Mouse (Mus musculus): ENCODE measurements around the gene Slc25a13. TPM values are rescaled to one million over a fixed set of nuclear protein-coding genes. Genes with fewer than 3 reads are reported as not detected.

The Slc25a13 gene
- polyA plus RNA-seq, 1 experiment from 2014 or later, result 3.7 TPM

DNA sequence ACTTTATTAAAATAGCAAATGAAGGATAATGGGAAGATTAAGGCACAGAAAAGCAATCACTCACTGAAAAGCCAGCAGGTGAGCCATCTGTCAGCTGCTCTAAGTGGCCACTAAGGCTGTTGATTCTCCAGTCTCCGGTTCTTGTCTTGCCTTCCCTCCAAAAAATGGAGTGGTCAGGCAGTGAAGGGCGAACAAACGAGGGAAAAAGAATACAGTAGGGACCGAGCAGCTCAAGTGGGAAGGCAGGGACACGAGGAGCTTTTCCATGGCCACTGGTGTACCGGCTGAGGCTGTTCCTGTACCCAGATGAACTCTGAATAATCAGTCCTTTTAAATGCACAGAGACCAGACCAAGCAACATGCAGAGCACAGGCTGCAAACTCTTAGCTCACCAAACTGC lies 54.8 kb downstream of the Slc25a13 start:
- H3K4me2 ChIP-seq, result no peak overlapping the region

DNA sequence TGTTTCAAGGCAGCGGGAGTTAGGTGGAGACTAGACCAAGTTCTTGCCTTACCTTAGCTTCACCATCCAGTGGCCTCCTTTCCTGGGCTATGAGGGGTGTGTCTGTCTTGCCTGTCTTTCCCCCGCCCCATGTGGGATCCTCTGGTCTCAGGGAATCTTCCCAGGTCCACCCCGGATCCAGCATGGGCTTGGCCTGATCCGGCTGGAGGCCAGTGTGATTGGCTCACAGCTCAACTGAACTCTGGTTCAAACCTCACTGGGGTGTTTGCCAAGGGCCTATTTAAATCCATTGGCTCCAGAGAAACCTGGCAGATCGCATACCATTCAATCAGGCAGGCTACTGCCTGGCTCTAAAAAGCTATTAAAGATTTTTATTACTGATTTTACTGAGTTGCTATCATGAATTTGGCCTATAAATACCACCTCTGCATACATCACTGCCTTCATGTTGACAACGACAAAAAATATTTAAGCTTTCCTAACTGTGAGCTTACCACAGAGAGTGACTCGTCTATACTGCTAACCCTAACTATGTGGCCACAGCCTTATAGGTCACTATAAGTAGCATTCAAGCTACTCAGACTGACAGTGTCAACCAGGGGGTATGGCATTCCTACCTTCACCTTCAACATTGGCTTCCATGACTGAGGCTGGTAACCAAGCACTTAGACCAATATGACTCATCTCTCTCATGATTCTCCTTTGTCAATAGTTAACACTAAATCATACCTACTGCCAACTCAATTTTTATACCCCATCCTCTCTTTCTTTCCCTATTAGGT lies 56.1 kb downstream of the Slc25a13 start:
- Histone ChIP-seq H3K27ac (replicated peaks) (no peak overlapping the region), H3K4me3 (replicated peaks) (no peak overlapping the region), H3K9me3 (replicated peaks) (no peaks in the 10 kb centered on the region), H3K27me3 (replicated peaks) (no peaks in the 10 kb centered on the region), H3K4me1 (peaks cover 16% of the 10 kb centered on the region), H3K9ac (replicated peaks) (no peak overlapping the region), H3K36me3 (no peaks in the 10 kb centered on the region), H3K4me2 (no peak overlapping the region)
- no peak for ATAC-seq (ENCODE audit: low FRiP score)
- WGBS, result 88% methylated on average over 7 of the region's 7 CpGs

More for the DNA sequence above, 54.8 kb downstream of the Slc25a13 start:
- ATAC-seq (ENCODE audit: low FRiP score), result no peak
- Histone ChIP-seq H3K9me3 (replicated peaks) (no peaks in the 10 kb centered on the region), H3K27me3 (replicated peaks) (no peaks in the 10 kb centered on the region), H3K27ac (replicated peaks) (no peak overlapping the region), H3K4me1 (peaks cover 16% of the 10 kb centered on the region), H3K9ac (replicated peaks) (no peak overlapping the region), H3K4me3 (replicated peaks) (no peak overlapping the region), H3K36me3 (no peaks in the 10 kb centered on the region)
- WGBS, result 28% methylated on average over 6 of the region's 6 CpGs

DNA sequence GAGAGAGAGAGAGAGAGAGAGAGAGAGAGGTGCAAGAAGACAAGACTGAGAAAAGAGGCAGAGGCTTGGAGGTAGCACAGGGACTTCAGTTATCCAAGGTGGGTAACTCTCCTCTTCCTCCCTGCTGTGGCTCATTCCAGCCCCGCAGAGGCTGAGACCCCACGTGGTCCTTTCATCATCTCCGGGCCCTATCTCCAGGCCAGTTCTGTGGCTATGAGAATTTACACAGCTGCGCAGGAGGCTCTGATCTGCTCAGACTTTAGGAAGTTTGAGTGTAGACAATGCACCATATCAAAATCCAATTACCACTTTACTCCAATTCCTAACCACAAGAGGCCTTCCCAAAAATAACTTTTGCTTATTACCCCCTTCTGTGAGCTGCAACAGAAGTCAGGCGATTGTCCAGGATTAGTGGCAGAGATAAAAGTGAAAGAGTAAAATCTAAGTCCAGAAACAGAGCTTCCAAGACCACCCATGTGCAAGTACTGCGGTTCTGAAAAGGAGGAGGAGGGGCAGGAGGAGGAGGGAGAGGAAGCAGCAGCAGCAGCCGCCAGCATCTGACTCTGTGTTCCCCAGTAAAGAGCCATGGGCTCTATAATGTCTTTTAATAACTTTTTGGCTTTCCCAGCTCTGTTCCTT lies 57.6 kb downstream of the Slc25a13 start:
- no peak for ATAC-seq (ENCODE audit: low FRiP score)
- Histone ChIP-seq H3K9ac (replicated peaks) (no peak overlapping the region), H3K36me3 (no peaks in the 10 kb centered on the region), H3K4me3 (replicated peaks) (no peak overlapping the region), H3K4me1 (peaks cover 16% of the 10 kb centered on the region), H3K27ac (replicated peaks) (no peak overlapping the region), H3K27me3 (replicated peaks) (no peaks in the 10 kb centered on the region), H3K4me2 (no peak overlapping the region), H3K9me3 (replicated peaks) (no peaks in the 10 kb centered on the region)
- WGBS, result 7% methylated on average over 7 of the region's 7 CpGs

DNA sequence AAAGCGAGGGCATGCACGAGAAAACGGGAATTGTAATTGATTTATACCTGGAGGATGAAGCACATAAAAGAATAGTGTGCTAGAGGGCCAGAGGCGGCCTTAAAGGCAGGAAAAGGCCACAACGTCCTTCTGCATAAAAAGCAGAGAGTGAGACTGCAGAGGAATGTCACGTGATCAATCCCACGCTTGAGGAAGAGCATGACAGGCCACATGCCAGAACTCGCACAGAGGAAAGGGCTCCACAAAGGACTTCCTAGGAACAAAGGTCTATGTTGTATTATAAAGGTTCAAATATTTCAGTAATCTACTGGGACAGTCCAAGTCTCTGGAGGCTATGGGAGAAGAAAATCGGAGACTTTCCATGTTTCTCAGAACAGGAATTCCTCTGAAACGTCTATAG lies 63.5 kb downstream of the Slc25a13 start:
- H3K4me3 ChIP-seq (replicated peaks), result no peak overlapping the region
- no peaks in the 10 kb centered on the region for H3K4me1 ChIP-seq
- no peaks in the 10 kb centered on the region for H3K27me3 ChIP-seq (replicated peaks)
- no peak overlapping the region for H3K4me2 ChIP-seq
- H3K36me3 ChIP-seq, result no peaks in the 10 kb centered on the region
- WGBS, result 59% methylated on average over 10 of the region's 10 CpGs
- H3K9me3 ChIP-seq (replicated peaks), result no peaks in the 10 kb centered on the region
- no peak for ATAC-seq (ENCODE audit: low FRiP score)
- H3K27ac ChIP-seq (replicated peaks), result no peak overlapping the region
- H3K9ac ChIP-seq (replicated peaks), result no peak overlapping the region

DNA sequence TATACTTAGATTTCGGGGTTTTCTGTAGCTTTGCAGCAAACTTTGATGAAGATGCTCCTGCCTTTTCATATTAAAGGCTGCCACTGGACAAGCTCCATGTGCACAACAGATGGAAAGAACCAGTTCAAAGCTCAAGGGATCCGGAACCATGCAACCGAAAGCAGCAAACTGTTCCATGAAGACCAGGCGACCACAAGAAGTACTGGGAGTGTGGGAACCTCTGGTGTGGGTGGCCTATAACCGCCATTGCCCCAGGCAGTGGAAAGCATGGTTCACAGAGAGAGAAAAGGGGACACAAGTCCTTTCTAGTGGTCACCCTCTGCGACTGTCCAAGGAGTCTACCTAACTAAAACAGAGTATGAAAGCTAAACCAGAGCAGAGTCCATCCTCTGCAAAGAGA lies 66.2 kb downstream of the Slc25a13 start:
- WGBS, result 96% methylated on average over 6 of the region's 6 CpGs

DNA sequence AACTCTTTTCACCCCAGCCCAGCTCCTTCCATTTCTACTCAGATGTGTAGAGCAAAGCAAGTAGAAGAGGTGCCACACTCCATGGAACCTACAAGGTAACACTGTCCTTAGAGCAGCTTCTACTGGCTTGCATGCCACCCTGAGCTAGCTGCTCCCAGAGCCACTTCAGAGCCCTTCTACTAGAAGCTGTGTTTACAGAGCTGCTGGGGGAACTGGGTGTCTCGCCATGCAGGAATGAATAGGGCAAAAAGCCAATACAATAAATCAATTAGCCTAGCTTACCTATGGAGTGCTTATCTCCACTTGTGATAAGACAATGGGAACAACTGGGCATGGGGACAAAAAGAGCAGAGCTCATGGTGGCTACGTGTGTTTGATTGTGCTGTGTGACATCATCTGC lies 67.2 kb downstream of the Slc25a13 start:
- 58% methylated on average over 2 of the region's 2 CpGs for WGBS
- Histone ChIP-seq H3K4me3 (replicated peaks) (no peak overlapping the region), H3K4me2 (no peak overlapping the region), H3K9ac (replicated peaks) (no peak overlapping the region), H3K4me1 (no peaks in the 10 kb centered on the region), H3K27me3 (replicated peaks) (no peaks in the 10 kb centered on the region), H3K36me3 (no peaks in the 10 kb centered on the region), H3K9me3 (replicated peaks) (no peaks in the 10 kb centered on the region), H3K27ac (replicated peaks) (no peak overlapping the region)
- ATAC-seq (ENCODE audit: low FRiP score), result no peak

More for the DNA sequence above, 66.2 kb downstream of the Slc25a13 start:
- Histone ChIP-seq H3K36me3 (no peaks in the 10 kb centered on the region), H3K4me1 (no peaks in the 10 kb centered on the region), H3K27me3 (replicated peaks) (no peaks in the 10 kb centered on the region), H3K9me3 (replicated peaks) (no peaks in the 10 kb centered on the region), H3K4me2 (no peak overlapping the region), H3K27ac (replicated peaks) (no peak overlapping the region), H3K9ac (replicated peaks) (no peak overlapping the region), H3K4me3 (replicated peaks) (no peak overlapping the region)
- no peak for ATAC-seq (ENCODE audit: low FRiP score)

DNA sequence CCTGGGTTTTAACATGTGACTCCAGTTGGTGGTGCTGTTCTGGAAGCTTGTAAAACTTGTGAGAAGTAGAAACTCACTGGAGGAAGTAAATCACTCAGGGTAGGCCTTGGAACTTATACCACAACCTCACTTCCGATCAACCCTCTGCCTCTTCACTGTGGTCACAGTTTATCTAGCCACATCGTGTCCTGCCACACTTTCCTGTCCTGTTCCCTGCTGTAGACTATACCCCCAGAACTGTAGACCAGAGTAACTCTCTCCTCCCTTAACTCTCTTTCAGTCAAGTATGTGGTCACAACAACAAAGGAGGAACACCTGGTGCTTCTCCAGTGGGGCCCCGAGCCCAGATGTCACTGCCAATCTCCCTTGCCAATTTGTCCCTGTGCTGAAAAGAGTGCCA lies 67.6 kb downstream of the Slc25a13 start:
- Histone ChIP-seq H3K4me1 (no peaks in the 10 kb centered on the region), H3K9me3 (replicated peaks) (no peaks in the 10 kb centered on the region), H3K4me2 (no peak overlapping the region), H3K27me3 (replicated peaks) (no peaks in the 10 kb centered on the region), H3K4me3 (replicated peaks) (no peak overlapping the region), H3K27ac (replicated peaks) (no peak overlapping the region), H3K36me3 (no peaks in the 10 kb centered on the region), H3K9ac (replicated peaks) (no peak overlapping the region)
- ATAC-seq (ENCODE audit: low FRiP score), result no peak
- 90% methylated on average over 3 of the region's 3 CpGs for WGBS

DNA sequence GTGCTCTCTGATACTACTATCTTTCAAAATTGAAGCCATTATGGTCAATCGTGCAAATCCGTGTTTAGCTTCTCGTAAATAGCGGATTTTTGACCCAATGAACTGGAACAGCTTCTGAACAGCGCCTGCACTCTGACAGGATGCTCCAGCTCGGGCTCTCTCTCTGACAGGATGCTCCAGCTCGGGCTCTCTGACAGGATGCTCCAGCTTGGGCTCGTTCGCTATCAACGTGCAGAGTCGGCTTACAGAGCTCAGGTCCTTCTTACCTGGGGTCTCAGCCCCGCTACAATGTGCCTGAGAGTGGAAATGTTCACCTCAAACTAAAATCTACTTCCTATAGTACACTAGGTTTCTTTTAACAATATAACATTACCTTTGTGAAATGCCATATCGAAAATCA lies 71.6 kb downstream of the Slc25a13 start:
- H3K36me3 ChIP-seq, result no peaks in the 10 kb centered on the region
- WGBS, result 78% methylated on average over 13 of the region's 13 CpGs
- no peak overlapping the region for H3K4me3 ChIP-seq (replicated peaks)
- H3K9ac ChIP-seq (replicated peaks), result no peak overlapping the region
- ATAC-seq (ENCODE audit: low FRiP score), result no peak
- no peaks in the 10 kb centered on the region for H3K27me3 ChIP-seq (replicated peaks)
- no peak overlapping the region for H3K4me2 ChIP-seq
- no peaks in the 10 kb centered on the region for H3K4me1 ChIP-seq
- H3K9me3 ChIP-seq (replicated peaks), result no peaks in the 10 kb centered on the region
- H3K27ac ChIP-seq (replicated peaks), result no peak overlapping the region

DNA sequence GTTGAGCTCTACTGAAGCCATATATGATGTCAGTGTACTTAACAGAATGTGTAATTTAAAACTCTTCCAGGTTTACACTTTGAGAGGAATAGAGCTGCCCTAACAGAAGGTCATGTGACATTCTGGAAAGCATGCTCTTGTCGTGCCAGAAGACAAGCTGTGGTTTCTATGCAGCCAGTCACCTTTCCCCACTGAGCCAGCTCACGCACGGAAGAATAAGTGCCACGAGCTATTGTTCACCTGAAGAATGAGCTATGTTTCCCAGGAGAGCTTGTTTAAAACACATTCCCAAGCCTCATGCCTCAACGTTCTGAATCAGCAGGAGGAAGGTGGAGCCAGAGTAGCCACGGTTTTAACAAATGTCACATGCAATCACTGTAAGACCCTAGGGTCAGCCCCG lies 73.4 kb downstream of the Slc25a13 start:
- Histone ChIP-seq H3K9me3 (replicated peaks) (no peaks in the 10 kb centered on the region), H3K4me2 (no peak overlapping the region), H3K36me3 (no peaks in the 10 kb centered on the region), H3K27me3 (replicated peaks) (no peaks in the 10 kb centered on the region), H3K4me1 (no peaks in the 10 kb centered on the region), H3K9ac (replicated peaks) (no peak overlapping the region), H3K4me3 (replicated peaks) (no peak overlapping the region), H3K27ac (replicated peaks) (no peak overlapping the region)
- 36% methylated on average over 7 of the region's 7 CpGs for WGBS
- no peak for ATAC-seq (ENCODE audit: low FRiP score)

DNA sequence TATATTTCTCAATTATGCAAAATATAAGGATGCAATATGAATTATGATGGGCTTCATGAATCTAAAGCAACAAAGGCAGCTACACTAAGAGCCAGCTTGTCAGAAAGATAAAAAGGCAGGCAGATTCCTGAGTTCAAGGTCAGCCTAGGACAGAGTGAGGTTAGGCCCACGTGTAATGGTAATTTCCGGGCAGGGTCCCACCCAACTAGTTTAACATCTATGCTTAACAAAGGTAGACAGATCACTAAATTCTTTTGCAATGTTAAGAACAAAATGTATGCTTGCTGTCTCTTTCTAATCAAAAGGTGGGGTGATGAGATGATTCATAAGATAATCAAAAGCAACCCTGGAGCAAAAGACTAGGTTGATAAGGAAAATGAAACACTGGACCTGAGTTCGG lies 76.6 kb downstream of the Slc25a13 start:
- Histone ChIP-seq H3K36me3 (no peaks in the 10 kb centered on the region), H3K4me3 (replicated peaks) (no peak overlapping the region), H3K9me3 (replicated peaks) (no peaks in the 10 kb centered on the region), H3K4me1 (no peaks in the 10 kb centered on the region), H3K27me3 (replicated peaks) (no peaks in the 10 kb centered on the region), H3K4me2 (no peak overlapping the region), H3K27ac (replicated peaks) (no peak overlapping the region), H3K9ac (replicated peaks) (no peak overlapping the region)
- WGBS, result 96% methylated on average over 3 of the region's 3 CpGs
- no peak for ATAC-seq (ENCODE audit: low FRiP score)

DNA sequence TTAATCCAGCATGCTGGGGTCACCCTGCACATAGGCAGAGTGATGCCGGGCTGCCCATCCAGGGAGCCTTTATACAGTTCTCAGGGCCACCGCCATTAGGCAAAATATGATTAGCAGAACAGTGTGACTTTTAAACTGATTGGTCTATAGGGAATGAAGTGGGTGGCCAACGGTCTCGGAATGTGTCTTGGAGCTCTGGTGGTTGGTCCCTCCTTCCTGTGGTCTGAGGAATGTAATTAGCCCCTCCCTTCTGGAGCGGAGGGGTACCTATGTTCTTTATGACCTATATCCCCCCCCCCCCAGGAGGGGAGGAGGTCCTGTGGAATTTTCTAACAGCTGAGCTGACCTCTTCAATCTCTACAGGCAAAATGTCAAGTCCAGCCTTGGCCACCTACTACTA lies 77.9 kb downstream of the Slc25a13 start:
- Histone ChIP-seq H3K9ac (replicated peaks) (no peak overlapping the region), H3K36me3 (no peaks in the 10 kb centered on the region), H3K4me2 (no peak overlapping the region), H3K27me3 (replicated peaks) (no peaks in the 10 kb centered on the region), H3K4me1 (no peaks in the 10 kb centered on the region), H3K9me3 (replicated peaks) (no peaks in the 10 kb centered on the region), H3K27ac (replicated peaks) (no peak overlapping the region), H3K4me3 (replicated peaks) (no peak overlapping the region)
- ATAC-seq (ENCODE audit: low FRiP score), result no peak
- WGBS, result 95% methylated on average over 5 of the region's 5 CpGs

DNA sequence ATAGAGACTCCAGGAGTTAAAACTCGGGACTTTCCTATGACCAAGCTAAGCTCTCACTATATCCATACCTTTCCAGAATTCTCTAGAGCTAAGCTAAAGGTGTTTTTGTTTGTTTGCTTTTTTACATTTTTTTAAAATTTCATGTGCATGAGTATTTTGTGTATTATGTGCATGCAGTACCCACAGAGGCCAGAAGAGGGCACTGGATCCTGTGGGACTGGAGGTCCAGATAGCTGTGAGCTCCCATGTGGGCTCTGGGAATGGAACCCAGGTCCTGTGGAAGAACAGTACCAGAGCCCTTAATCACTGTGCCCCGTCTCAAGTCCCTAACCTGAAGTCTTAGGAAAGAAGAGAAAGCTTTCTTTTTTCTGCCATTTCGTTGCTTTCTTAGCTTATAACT lies 80.2 kb downstream of the Slc25a13 start:
- Histone ChIP-seq H3K27ac (replicated peaks) (no peak overlapping the region), H3K4me1 (no peaks in the 10 kb centered on the region), H3K9ac (replicated peaks) (no peak overlapping the region), H3K4me3 (replicated peaks) (no peak overlapping the region), H3K27me3 (replicated peaks) (no peaks in the 10 kb centered on the region), H3K36me3 (no peaks in the 10 kb centered on the region), H3K9me3 (replicated peaks) (no peaks in the 10 kb centered on the region), H3K4me2 (no peak overlapping the region)
- no peak for ATAC-seq (ENCODE audit: low FRiP score)
- WGBS, result 98% methylated on average over 3 of the region's 3 CpGs
